Mouse (Mus musculus) right cerebral cortex, postnatal 4 days (tissue): ENCODE data around the gene Podxl.

Source experiments
- DNase-seq: peaks from one replicate; pipeline ENCODE4 v3.0.0-alpha.2; 2022

The Podxl gene

DNA sequence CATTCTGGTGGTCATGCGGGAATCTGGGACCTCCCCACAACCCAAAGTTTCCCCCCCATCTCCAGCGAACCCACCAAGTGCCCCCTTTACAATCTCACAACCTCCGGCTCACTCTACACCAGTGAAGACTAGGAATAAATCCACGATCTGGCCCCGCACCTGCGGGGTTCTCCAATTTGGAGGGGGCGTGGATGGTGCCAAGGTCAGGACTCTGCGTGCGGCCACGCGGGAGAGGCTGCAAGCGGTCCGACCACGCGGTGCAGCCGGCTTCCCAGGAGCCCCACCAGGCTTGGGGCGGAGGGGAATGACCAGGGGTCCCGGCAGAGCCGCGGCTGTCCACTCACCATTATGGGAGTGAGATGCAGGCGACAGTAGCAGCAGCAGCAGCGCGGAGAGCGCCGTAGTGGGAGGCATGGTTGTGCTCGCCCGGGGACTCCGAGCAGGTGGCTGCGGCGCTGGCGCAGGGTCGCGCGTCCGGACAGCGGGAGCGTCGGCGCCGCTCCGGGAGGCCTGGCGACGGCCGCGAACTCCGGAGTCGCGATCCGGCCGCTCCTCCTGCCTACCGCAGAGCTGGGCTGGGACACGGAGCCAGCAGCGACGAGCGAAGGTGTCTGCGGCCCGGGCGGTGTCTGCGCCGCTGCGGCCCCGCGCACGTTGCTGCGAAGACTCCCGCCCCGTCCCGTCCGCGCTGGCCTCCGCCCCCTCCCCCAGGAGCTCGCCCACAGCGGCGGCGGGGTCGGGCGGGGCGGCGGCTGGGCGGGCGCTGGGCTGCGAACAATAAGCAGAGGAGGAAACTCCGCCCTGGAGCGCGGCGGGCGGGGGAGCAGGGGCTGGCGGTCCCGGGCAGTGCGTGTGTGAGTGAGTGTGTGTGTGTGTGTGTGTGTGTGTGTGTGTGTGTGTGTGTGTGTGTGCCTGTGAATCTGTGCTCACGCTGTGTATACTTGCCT is at the start of gene Podxl:
TSS of gene Podxl (minus strand) at position 747 of the 947 bp plus-strand sequence.
- peak; percentile 67 for DNase-seq

DNA sequence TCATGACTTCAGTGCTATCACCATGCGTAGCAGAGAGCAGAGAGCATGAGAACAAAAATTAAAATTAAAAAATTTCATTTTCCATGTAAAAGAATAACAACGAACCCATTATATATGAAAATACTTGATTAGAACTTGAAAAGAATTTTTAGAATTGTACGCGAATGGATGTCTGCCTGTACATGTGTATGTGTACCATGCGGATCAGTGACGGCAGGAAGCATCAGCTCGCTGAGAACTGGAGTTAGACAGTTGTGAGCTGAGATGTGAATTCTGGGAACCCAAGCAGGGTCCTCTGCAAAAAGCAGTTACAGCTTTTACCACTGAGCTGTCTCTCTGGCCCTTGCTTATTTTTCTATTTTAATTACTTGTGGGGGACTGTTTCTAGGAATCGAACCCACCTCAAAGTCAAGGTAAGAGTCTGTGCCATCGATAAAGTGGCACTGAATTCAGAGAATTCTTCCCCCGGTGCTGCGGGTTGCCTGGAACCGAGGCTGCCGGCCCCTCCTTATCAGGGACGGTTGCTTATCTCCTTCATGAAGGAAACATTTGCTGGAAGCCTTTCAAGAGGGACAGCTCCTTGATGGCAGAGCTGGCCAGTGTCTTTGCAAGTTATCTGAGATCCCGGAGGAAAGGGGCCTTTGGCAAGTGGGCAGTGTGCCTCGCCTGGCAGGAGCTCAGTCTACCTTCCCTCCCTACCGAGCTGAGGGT is 48.9 kb upstream of the Podxl start:
- DNase-seq = no peak

DNA sequence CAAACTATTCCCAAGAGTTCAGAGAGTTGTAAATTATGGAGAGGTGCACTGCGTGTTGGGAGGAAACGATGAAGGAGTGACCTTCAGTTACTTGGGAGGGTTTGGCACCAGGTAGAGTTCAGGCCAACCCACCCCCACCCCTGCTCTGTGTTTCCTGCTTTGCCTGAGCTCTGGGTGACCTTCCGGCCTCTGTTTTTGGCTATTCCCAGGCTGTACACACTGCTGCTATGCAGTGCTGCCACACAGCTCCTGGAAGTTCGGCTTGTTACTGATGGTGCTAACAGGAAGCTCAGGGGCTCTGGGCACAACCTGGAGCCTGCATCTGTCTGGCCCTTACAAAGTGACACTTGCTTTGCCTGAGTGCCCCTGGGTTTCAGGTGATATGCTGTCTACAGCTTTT is 42.6 kb upstream of the Podxl start:
- DNase-seq = no peak

DNA sequence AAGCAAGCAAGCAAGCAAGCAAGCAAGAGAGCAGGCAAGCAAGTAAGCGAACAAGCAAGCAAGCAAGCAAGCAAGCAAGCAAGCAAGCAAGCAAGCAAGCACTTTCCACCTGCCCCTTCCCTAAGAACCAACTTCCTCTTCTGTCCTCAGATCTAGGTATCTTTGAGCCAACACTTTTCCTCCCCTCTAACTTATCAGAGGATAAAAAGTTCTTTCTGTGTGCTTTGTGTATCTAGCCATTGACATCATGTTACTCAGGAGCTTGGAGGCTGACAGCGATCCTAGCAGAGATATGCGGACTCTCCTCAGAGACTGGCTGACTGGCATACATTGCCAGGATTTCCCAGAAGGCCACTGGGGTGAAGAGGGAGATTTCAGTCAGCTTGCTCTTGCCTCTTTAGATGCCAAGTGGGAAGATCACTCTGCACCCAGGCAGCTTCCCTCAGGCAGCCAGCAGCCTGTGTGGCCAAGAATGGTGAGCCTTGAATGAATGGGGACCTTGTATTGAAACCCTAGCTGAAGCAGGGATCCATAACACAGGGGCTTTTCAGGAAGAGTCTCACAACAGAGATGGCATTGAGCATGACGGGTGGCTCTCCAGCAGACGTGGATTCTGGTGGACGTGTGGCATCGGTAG is 41.0 kb upstream of the Podxl start:
- DNase-seq = no peak

DNA sequence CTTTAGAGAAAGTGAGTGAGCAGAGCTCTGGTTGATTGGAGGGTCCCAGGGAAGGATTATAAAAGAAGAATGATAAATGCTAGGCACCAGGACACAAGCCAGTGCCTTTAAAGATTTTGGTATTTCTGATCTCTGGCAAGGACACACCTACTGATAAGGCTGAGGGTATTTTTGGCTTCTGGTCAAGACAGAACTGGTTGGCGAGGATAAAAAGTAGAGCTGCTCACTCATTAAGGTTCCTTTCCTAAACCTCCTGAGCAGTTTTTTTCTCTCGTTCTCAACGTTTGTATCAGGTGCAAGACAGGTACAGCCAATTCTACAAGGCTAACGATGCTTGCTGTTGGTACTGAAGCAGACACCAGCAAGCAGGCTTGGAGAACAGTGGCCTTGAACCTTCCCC is 38.7 kb upstream of the Podxl start:
- DNase-seq = no peak

DNA sequence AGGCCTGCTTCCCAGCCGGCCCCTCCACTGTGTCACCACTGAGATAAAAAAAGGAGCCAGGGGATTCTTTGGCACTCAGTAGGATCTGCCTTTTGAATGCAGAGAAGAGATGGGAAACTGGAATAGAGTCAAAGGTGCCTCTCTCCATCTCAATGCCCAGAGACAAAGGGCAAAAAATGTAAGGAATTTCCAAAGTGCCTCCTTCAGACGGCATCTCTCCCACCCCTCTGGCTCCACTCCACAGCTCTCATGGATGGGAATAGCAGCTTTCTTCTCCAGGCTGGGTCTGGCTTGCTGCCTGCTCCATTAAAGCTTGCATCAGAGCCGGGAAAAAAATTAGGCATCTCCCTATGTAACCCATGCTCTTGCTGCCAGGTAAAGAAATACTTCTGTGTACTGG is 37.4 kb upstream of the Podxl start:
- peak; percentile 60 for DNase-seq

- no peak for DNase-seq
Measured at GRCm38 (mm10) chr6:31599863-31600262, 36.1 kb upstream of the Podxl start.

GRCm38 (mm10) chr6:31598349-31598911 is 34.6 kb upstream of the Podxl start:
- DNase-seq = no peak

GRCm38 (mm10) chr6:31597136-31597460 is 33.3 kb upstream of the Podxl start:
- DNase-seq = no peak

- DNase-seq = peak; percentile 71
Measured at GRCm38 (mm10) chr6:31596346-31597135, 32.8 kb upstream of the Podxl start.

- DNase-seq = no peak
Measured at GRCm38 (mm10) chr6:31592579-31593238, 28.9 kb upstream of the Podxl start.

- DNase-seq = no peak
Measured at GRCm38 (mm10) chr6:31592128-31592527, 28.3 kb upstream of the Podxl start.

GRCm38 (mm10) chr6:31591676-31592075 is 27.9 kb upstream of the Podxl start:
- DNase-seq = no peak

- no peak for DNase-seq
Measured at GRCm38 (mm10) chr6:31590754-31591153, 27.0 kb upstream of the Podxl start.

- DNase-seq = no peak
Measured at GRCm38 (mm10) chr6:31589268-31589667, 25.5 kb upstream of the Podxl start.

- no peak for DNase-seq
Measured at GRCm38 (mm10) chr6:31587655-31588054, 23.9 kb upstream of the Podxl start.

- DNase-seq = no peak
Measured at GRCm38 (mm10) chr6:31586127-31586526, 22.3 kb upstream of the Podxl start.

DNA sequence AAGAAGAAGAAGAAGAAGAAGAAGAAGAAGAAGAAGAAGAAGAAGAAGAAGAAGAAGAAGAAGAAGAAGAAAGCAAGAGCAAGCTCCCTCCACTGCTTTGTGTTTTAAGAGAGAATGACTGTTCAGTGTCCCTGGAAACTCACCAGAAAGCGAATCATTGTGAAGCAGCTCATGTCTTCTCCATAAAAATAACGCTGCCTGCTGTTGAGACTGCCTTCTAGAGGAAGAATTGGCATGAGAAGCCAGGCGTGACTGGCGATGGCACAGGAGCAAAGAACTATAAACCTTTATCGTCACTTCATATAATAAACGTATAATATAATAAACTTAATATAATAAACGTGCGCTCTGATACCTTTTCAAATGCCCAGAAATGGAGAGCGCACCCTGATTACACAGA is 12.4 kb upstream of the Podxl start:
- no peak for DNase-seq

GRCm38 (mm10) chr6:31575063-31575462 is 11.3 kb upstream of the Podxl start:
- no peak for DNase-seq

- DNase-seq = no peak
Measured at GRCm38 (mm10) chr6:31571459-31571858, 7.7 kb upstream of the Podxl start.

GRCm38 (mm10) chr6:31568070-31568595 is 4.4 kb upstream of the Podxl start:
- no peak for DNase-seq

GRCm38 (mm10) chr6:31567200-31567599 is 3.4 kb upstream of the Podxl start:
- DNase-seq = no peak
